Mouse (Mus musculus): Measurements from ENCODE around the gene Dock4. TPM values are rescaled to one million over a fixed set of nuclear protein-coding genes. Genes with fewer than 3 reads are reported as not detected.

The Dock4 gene
- polyA plus RNA-seq, 1 experiment from 2014 or later = 8.5 TPM

GRCm38 (mm10) chr12:40535655-40536618 lies 90.2 kb downstream of the Dock4 start:
- H3K27me3 ChIP-seq (ENCODE audit: control insufficient read depth, insufficient read depth, low read length) = no peaks in the 10 kb centered on the region
- no peaks in the 10 kb centered on the region for H3K4me1 ChIP-seq (ENCODE audit: control insufficient read depth in 2 of 2, insufficient read depth in 2 of 2, low read length in 2 of 2)
- no peaks in the 10 kb centered on the region for H3K36me3 ChIP-seq (ENCODE audit: control insufficient read depth, insufficient read depth, low read length)
- H3K9ac ChIP-seq (ENCODE audit: low read length) = no peak overlapping the region
- H3K4me2 ChIP-seq (ENCODE audit: low read length) = no peak overlapping the region
- H3K27ac ChIP-seq (replicated peaks in 1 of 2; ENCODE audit: control insufficient read depth in 1 of 2, insufficient read depth in 1 of 2, low read depth in 2 of 2, low read length in 2 of 2) = no peak overlapping the region; a peak in 1 of 4 replicates
- 74% methylated on average over 9 of the region's 9 CpGs for WGBS
- H3K9me3 ChIP-seq (ENCODE audit: control insufficient read depth, low read length) = no peaks in the 10 kb centered on the region
- no peak for ATAC-seq (ENCODE audit: insufficient number of reproducible peaks, insufficient read depth, low FRiP score, low read depth)
- H3K4me3 ChIP-seq (ENCODE audit: control insufficient read depth in 1 of 2, insufficient read depth in 1 of 2, low read depth in 1 of 2, low read length in 2 of 2) = no peak overlapping the region

- H3K4me1 ChIP-seq (ENCODE audit: control insufficient read depth in 2 of 2, insufficient read depth in 2 of 2, low read length in 2 of 2) = no peaks in the 10 kb centered on the region
- H3K27ac ChIP-seq (replicated peaks in 1 of 2; ENCODE audit: control insufficient read depth in 1 of 2, insufficient read depth in 1 of 2, low read depth in 2 of 2, low read length in 2 of 2) = no peak overlapping the region
- H3K4me2 ChIP-seq (ENCODE audit: low read length) = no peak overlapping the region
- H3K36me3 ChIP-seq (ENCODE audit: control insufficient read depth, insufficient read depth, low read length) = no peaks in the 10 kb centered on the region
- no peak overlapping the region for H3K4me3 ChIP-seq (ENCODE audit: control insufficient read depth in 1 of 2, insufficient read depth in 1 of 2, low read depth in 1 of 2, low read length in 2 of 2)
- WGBS = 79% methylated on average over 1 of the region's 1 CpGs
- no peaks in the 10 kb centered on the region for H3K9me3 ChIP-seq (ENCODE audit: control insufficient read depth, low read length)
- no peak overlapping the region for H3K9ac ChIP-seq (ENCODE audit: low read length)
- no peak for ATAC-seq (ENCODE audit: insufficient number of reproducible peaks, insufficient read depth, low FRiP score, low read depth)
- H3K27me3 ChIP-seq (ENCODE audit: control insufficient read depth, insufficient read depth, low read length) = no peaks in the 10 kb centered on the region
Measured at GRCm38 (mm10) chr12:40537826-40538225, 92.1 kb downstream of the Dock4 start.

GRCm38 (mm10) chr12:40538318-40538717 lies 92.6 kb downstream of the Dock4 start:
- Histone ChIP-seq H3K9ac (ENCODE audit: low read length) (no peak overlapping the region), H3K36me3 (ENCODE audit: control insufficient read depth, insufficient read depth, low read length) (no peaks in the 10 kb centered on the region), H3K9me3 (ENCODE audit: control insufficient read depth, low read length) (no peaks in the 10 kb centered on the region), H3K27me3 (ENCODE audit: control insufficient read depth, insufficient read depth, low read length) (no peaks in the 10 kb centered on the region), H3K4me3 (ENCODE audit: control insufficient read depth in 1 of 2, insufficient read depth in 1 of 2, low read depth in 1 of 2, low read length in 2 of 2) (no peak overlapping the region), H3K4me2 (ENCODE audit: low read length) (no peak overlapping the region), H3K27ac (replicated peaks in 1 of 2; ENCODE audit: control insufficient read depth in 1 of 2, insufficient read depth in 1 of 2, low read depth in 2 of 2, low read length in 2 of 2) (no peak overlapping the region), H3K4me1 (ENCODE audit: control insufficient read depth in 2 of 2, insufficient read depth in 2 of 2, low read length in 2 of 2) (no peaks in the 10 kb centered on the region)
- ATAC-seq (ENCODE audit: insufficient number of reproducible peaks, insufficient read depth, low FRiP score, low read depth) = no peak
- WGBS = 84% methylated on average over 6 of the region's 6 CpGs

GRCm38 (mm10) chr12:40538780-40539179 lies 93.0 kb downstream of the Dock4 start:
- no peaks in the 10 kb centered on the region for H3K9me3 ChIP-seq (ENCODE audit: control insufficient read depth, low read length)
- H3K36me3 ChIP-seq (ENCODE audit: control insufficient read depth, insufficient read depth, low read length) = no peaks in the 10 kb centered on the region
- H3K4me1 ChIP-seq (ENCODE audit: control insufficient read depth in 2 of 2, insufficient read depth in 2 of 2, low read length in 2 of 2) = peaks cover 0 to 3% of the 10 kb centered on the region in 2 experiments; a peak in 1 of 4 replicates
- no peak for ATAC-seq (ENCODE audit: insufficient number of reproducible peaks, insufficient read depth, low FRiP score, low read depth)
- H3K9ac ChIP-seq (ENCODE audit: low read length) = no peak overlapping the region
- no peak overlapping the region for H3K27ac ChIP-seq (replicated peaks in 1 of 2; ENCODE audit: control insufficient read depth in 1 of 2, insufficient read depth in 1 of 2, low read depth in 2 of 2, low read length in 2 of 2)
- WGBS = 86% methylated on average over 6 of the region's 6 CpGs
- H3K4me2 ChIP-seq (ENCODE audit: low read length) = no peak overlapping the region
- no peaks in the 10 kb centered on the region for H3K27me3 ChIP-seq (ENCODE audit: control insufficient read depth, insufficient read depth, low read length)
- H3K4me3 ChIP-seq (ENCODE audit: control insufficient read depth in 1 of 2, insufficient read depth in 1 of 2, low read depth in 1 of 2, low read length in 2 of 2) = no peak overlapping the region

- H3K9me3 ChIP-seq (ENCODE audit: control insufficient read depth, low read length) = no peaks in the 10 kb centered on the region
- WGBS = 93% methylated on average over 3 of the region's 3 CpGs
- no peaks in the 10 kb centered on the region for H3K36me3 ChIP-seq (ENCODE audit: control insufficient read depth, insufficient read depth, low read length)
- no peaks in the 10 kb centered on the region for H3K27me3 ChIP-seq (ENCODE audit: control insufficient read depth, insufficient read depth, low read length)
- no peak overlapping the region for H3K9ac ChIP-seq (ENCODE audit: low read length)
- no peak for ATAC-seq (ENCODE audit: insufficient number of reproducible peaks, insufficient read depth, low FRiP score, low read depth)
- H3K4me1 ChIP-seq (ENCODE audit: control insufficient read depth in 2 of 2, insufficient read depth in 2 of 2, low read length in 2 of 2) = peaks cover 0 to 3% of the 10 kb centered on the region in 2 experiments; a peak in 1 of 4 replicates
- H3K4me3 ChIP-seq (ENCODE audit: control insufficient read depth in 1 of 2, insufficient read depth in 1 of 2, low read depth in 1 of 2, low read length in 2 of 2) = no peak overlapping the region
- H3K27ac ChIP-seq (replicated peaks in 1 of 2; ENCODE audit: control insufficient read depth in 1 of 2, insufficient read depth in 1 of 2, low read depth in 2 of 2, low read length in 2 of 2) = no peak overlapping the region
- no peak overlapping the region for H3K4me2 ChIP-seq (ENCODE audit: low read length)
Measured at GRCm38 (mm10) chr12:40544273-40544672, 98.5 kb downstream of the Dock4 start.

GRCm38 (mm10) chr12:40546827-40547226 lies 101.1 kb downstream of the Dock4 start:
- H3K27me3 ChIP-seq (ENCODE audit: control insufficient read depth, insufficient read depth, low read length) = no peaks in the 10 kb centered on the region
- no peaks in the 10 kb centered on the region for H3K9me3 ChIP-seq (ENCODE audit: control insufficient read depth, low read length)
- H3K27ac ChIP-seq (replicated peaks in 1 of 2; ENCODE audit: control insufficient read depth in 1 of 2, insufficient read depth in 1 of 2, low read depth in 2 of 2, low read length in 2 of 2) = no peak overlapping the region
- no peak overlapping the region for H3K4me3 ChIP-seq (ENCODE audit: control insufficient read depth in 1 of 2, insufficient read depth in 1 of 2, low read depth in 1 of 2, low read length in 2 of 2)
- no peak for ATAC-seq (ENCODE audit: insufficient number of reproducible peaks, insufficient read depth, low FRiP score, low read depth)
- peaks cover 0 to 3% of the 10 kb centered on the region in 2 experiments; a peak in 1 of 4 replicates for H3K4me1 ChIP-seq (ENCODE audit: control insufficient read depth in 2 of 2, insufficient read depth in 2 of 2, low read length in 2 of 2)
- no peak overlapping the region for H3K9ac ChIP-seq (ENCODE audit: low read length)
- no peaks in the 10 kb centered on the region for H3K36me3 ChIP-seq (ENCODE audit: control insufficient read depth, insufficient read depth, low read length)
- 46% methylated on average over 5 of the region's 5 CpGs for WGBS
- H3K4me2 ChIP-seq (ENCODE audit: low read length) = no peak overlapping the region

- Histone ChIP-seq H3K4me1 (ENCODE audit: control insufficient read depth in 2 of 2, insufficient read depth in 2 of 2, low read length in 2 of 2) (no peaks in the 10 kb centered on the region), H3K4me3 (ENCODE audit: control insufficient read depth in 1 of 2, insufficient read depth in 1 of 2, low read depth in 1 of 2, low read length in 2 of 2) (no peak overlapping the region), H3K9ac (ENCODE audit: low read length) (no peak overlapping the region), H3K27ac (replicated peaks in 1 of 2; ENCODE audit: control insufficient read depth in 1 of 2, insufficient read depth in 1 of 2, low read depth in 2 of 2, low read length in 2 of 2) (no peak overlapping the region), H3K4me2 (ENCODE audit: low read length) (no peak overlapping the region), H3K36me3 (ENCODE audit: control insufficient read depth, insufficient read depth, low read length) (no peaks in the 10 kb centered on the region), H3K9me3 (ENCODE audit: control insufficient read depth, low read length) (no peaks in the 10 kb centered on the region), H3K27me3 (ENCODE audit: control insufficient read depth, insufficient read depth, low read length) (no peaks in the 10 kb centered on the region)
- ATAC-seq (ENCODE audit: insufficient number of reproducible peaks, insufficient read depth, low FRiP score, low read depth) = no peak
- WGBS = 88% methylated on average over 3 of the region's 3 CpGs
Measured at GRCm38 (mm10) chr12:40551317-40551716, 105.6 kb downstream of the Dock4 start.
